Mouse (Mus musculus): ENCODE data around the gene Kcnd3. TPM values are rescaled to one million over a fixed set of nuclear protein-coding genes. Genes with fewer than 3 reads are reported as not detected.
A peak's percentile ranks its signal among the peaks of the same experiment; 100 is the strongest.
"Not testable (repeated sequence)": the region's sequence is repeated elsewhere in the genome, so short reads cannot be mapped to it uniquely, and the experiment has no call there.

Gene Kcnd3
- polyA plus RNA-seq, 1 experiment: not detected

DNA sequence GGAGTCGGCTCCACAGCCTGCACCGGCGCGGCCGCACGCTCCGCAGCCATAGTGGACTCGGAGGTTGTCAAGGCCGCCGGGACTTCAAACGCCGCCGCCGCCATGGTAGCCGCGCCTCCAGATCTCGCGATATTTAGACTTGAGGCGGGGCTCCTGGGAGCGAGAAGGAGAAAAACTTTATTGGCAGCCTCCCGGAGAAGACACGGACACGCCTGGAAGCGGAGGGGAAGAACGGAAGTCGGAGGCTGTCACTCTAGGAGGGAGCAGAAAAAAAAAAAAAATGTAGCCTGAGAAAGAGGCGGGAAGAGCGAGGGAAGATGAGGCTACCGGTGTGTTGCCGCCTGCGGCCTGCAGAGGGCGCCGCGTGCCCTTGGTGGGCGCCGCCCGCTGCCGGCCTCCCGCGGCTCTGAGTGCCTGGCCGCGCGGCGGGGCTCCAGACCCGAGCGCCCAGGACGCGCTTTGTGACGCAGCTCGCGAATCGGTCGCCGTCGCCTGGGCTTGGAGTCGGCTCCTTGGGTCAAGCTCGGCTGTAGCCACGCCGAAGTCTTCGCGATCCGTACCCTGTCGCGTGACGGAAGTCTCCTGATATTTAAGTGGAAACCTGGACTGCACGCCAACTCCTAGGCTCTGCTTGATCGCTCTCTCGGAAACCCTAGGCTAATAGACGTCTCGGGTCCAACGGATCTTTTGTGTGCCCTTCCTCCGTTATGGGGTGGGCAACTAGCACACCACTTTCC is 235.4 kb downstream of the Kcnd3 start, which contains the start of gene Ddx20:
TSS of gene Ddx20 (minus strand) at position 251 of the 737 bp plus-strand sequence.
- Histone ChIP-seq H3K9me3 (ENCODE audit: control insufficient read depth, low read length) (no peaks in the 10 kb centered on the region), H3K36me3 (ENCODE audit: control insufficient read depth) (peaks cover 30% of the 10 kb centered on the region), H3K27me3 (ENCODE audit: control insufficient read depth) (peaks cover 28% of the 10 kb centered on the region), H3K4me3 (replicated peaks) (peak within 1 kb of the TSS; percentile 95), H3K4me1 (ENCODE audit: control insufficient read depth) (peaks cover 32% of the 10 kb centered on the region)
- TF ChIP-seq GATA1 (IDR thresholded peaks at IDR 0.05; ENCODE audit: low read length) (no peak), TAL1 (IDR thresholded peaks at IDR 0.05; ENCODE audit: low read length) (no peak)

DNA sequence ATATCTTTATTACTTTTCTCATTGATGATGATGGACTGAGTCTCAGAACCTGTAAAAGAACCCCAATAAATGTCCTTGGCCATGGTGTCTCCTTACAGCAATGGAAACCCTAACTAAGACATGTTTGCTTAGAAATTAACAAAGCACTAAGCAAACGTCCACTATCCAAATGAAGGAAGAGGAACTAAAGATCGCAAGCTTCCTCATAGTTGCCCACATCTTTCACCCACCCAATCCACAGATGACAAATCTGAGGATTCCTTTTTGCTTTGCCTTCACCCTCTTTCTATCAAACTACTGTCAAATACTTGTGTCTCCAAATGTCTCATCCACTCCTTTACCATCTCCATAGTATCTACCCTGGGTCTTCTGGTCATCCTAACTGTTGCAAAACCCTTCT is 236.4 kb downstream of the Kcnd3 start:
- H3K36me3 ChIP-seq (ENCODE audit: control insufficient read depth): peaks cover 19% of the 10 kb centered on the region
- H3K9me3 ChIP-seq (ENCODE audit: control insufficient read depth, low read length): no peaks in the 10 kb centered on the region
- peaks cover 33% of the 10 kb centered on the region for H3K4me1 ChIP-seq (ENCODE audit: control insufficient read depth)
- H3K4me3 ChIP-seq (replicated peaks): peak overlapping the region; percentile 95
- H3K27me3 ChIP-seq (ENCODE audit: control insufficient read depth): peaks cover 39% of the 10 kb centered on the region
- TF ChIP-seq GATA1 (IDR thresholded peaks at IDR 0.05; ENCODE audit: low read length) (no peak), TAL1 (IDR thresholded peaks at IDR 0.05; ENCODE audit: low read length) (no peak)

DNA sequence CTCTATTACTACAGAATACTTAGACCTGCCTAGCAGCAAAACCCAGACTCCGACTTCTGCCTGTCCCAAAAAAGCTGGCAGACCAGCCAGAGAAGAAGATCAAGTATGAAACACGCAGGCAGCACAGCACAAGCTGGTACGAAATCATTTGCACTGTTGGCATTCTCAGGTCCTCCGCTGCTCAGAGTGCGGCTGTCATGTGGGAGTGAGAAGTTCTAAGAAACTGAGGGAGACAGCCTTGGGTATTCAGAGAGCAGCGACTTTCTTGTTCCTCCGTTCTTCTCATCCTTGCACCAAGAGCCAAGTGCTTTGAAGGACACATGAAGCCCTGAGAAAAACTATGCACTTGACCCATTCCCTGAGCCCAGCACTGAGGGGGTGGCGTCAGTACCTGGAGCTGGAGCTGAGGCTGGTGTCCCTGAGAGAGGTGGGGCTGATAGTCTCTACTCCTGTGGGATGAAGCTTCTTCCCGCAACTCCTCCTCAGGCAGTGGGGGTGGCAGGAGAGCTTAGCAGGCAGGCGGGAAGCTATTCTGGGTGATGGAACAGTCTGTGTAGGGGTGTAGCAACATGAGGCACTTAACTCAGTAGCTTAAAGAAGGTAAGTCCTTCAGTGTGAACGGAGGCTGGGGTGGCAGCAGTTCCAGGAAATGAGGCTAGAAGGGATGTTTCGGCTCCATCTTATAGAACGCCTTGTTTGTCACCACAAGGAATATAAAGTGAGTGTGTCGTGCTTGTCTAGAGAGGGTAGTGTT is 241.4 kb downstream of the Kcnd3 start:
- Histone ChIP-seq H3K4me3 (replicated peaks) (no peak overlapping the region), H3K36me3 (ENCODE audit: control insufficient read depth) (peaks cover 4% of the 10 kb centered on the region; the same call in 1 of the 2 replicates), H3K4me1 (ENCODE audit: control insufficient read depth) (peaks cover 44% of the 10 kb centered on the region), H3K9me3 (ENCODE audit: control insufficient read depth, low read length) (no peaks in the 10 kb centered on the region), H3K27me3 (ENCODE audit: control insufficient read depth) (peaks cover 74% of the 10 kb centered on the region)
- TF ChIP-seq TAL1 (IDR thresholded peaks at IDR 0.05; ENCODE audit: low read length) (no peak), GATA1 (IDR thresholded peaks at IDR 0.05; ENCODE audit: low read length) (no peak)

- peaks cover 59% of the 10 kb centered on the region for H3K27me3 ChIP-seq (ENCODE audit: control insufficient read depth)
Observed at GRCm38 (mm10) chr3:105695476-105696386, 243.6 kb downstream of the Kcnd3 start.

DNA sequence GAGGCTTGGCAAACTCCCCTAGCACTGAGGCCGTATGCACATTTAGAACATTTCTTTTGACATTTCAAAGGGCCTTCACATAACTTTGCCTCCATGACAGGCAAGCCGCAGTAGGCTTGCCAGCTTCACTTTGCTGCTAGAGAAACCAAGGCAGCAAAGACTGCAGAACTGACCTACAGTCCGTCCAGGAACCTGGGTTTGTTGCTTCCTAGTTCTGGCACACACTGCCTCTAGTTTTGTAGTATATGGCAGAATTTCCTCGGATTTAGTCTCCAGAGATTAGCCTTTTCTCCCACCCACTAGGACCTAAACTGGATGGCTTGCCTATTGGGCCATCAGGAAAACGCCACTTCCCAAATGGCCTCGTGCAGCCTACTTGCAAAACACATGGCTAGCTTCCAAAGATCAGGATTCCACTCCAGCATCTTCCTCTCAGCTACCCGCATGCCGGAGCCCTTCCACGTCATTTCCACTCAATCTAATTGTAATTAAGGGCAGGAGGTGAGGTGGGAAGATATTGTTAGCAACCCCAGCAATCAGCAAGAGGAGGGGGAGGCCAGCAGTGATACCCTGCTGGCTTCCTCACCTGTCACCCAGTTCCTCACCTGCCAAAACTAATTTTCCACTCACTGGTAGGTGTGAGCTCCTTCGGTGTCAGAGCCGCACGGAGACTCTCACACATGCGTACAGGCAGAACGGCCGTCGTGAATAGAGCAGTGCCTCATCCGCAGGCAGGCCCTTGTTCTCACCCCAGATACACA is 244.4 kb downstream of the Kcnd3 start:
- Histone ChIP-seq H3K4me3 (replicated peaks) (no peak overlapping the region), H3K27me3 (ENCODE audit: control insufficient read depth) (peaks cover 53% of the 10 kb centered on the region), H3K4me1 (ENCODE audit: control insufficient read depth) (peaks cover 66% of the 10 kb centered on the region), H3K36me3 (ENCODE audit: control insufficient read depth) (no peaks in the 10 kb centered on the region), H3K9me3 (ENCODE audit: control insufficient read depth, low read length) (no peaks in the 10 kb centered on the region)
- no peak for TF ChIP-seq GATA1 (IDR thresholded peaks at IDR 0.05; ENCODE audit: low read length)
- no peak for TF ChIP-seq TAL1 (IDR thresholded peaks at IDR 0.05; ENCODE audit: low read length)

More at GRCm38 (mm10) chr3:105695476-105696386, 243.6 kb downstream of the Kcnd3 start:
- Histone ChIP-seq H3K36me3 (ENCODE audit: control insufficient read depth) (no peaks in the 10 kb centered on the region), H3K9me3 (ENCODE audit: control insufficient read depth, low read length) (no peaks in the 10 kb centered on the region), H3K4me1 (ENCODE audit: control insufficient read depth) (peaks cover 57% of the 10 kb centered on the region), H3K4me3 (replicated peaks) (no peak overlapping the region)
- TF ChIP-seq GATA1 (IDR thresholded peaks at IDR 0.05; ENCODE audit: low read length) (no peak), TAL1 (IDR thresholded peaks at IDR 0.05; ENCODE audit: low read length) (no peak)

GRCm38 (mm10) chr3:105697148-105697441 is 245.0 kb downstream of the Kcnd3 start:
- H3K9me3 ChIP-seq (ENCODE audit: control insufficient read depth, low read length): no peaks in the 10 kb centered on the region
- H3K36me3 ChIP-seq (ENCODE audit: control insufficient read depth): no peaks in the 10 kb centered on the region
- no peak for TF ChIP-seq GATA1 (IDR thresholded peaks at IDR 0.05; ENCODE audit: low read length)
- no peak for TF ChIP-seq TAL1 (IDR thresholded peaks at IDR 0.05; ENCODE audit: low read length)
- peaks cover 49% of the 10 kb centered on the region for H3K27me3 ChIP-seq (ENCODE audit: control insufficient read depth)
- H3K4me3 ChIP-seq (replicated peaks): no peak overlapping the region
- H3K4me1 ChIP-seq (ENCODE audit: control insufficient read depth): peaks cover 71% of the 10 kb centered on the region

DNA sequence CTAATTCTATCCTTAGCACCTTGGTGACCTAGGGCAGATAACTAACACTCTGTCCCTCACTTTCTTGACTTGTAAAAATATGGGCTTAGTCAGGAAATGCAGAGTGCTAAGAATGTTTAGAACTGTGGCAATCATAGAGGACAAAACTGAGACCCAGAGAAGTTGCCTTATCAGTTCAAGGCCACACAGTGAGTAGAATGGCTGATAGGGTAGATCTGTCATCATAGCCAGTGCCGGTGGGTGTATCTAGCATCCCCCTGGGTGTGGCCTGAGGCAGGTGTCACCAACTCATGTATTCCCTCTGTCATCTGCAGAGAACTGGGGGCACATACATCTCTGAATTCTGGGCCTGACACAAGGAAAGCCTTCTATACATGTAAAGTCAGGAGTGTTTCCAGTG is 246.2 kb downstream of the Kcnd3 start:
- Histone ChIP-seq H3K27me3 (ENCODE audit: control insufficient read depth) (peaks cover 37% of the 10 kb centered on the region), H3K9me3 (ENCODE audit: control insufficient read depth, low read length) (no peaks in the 10 kb centered on the region), H3K36me3 (ENCODE audit: control insufficient read depth) (no peaks in the 10 kb centered on the region), H3K4me3 (replicated peaks) (peak overlapping the region; percentile 44), H3K4me1 (ENCODE audit: control insufficient read depth) (peaks cover 83% of the 10 kb centered on the region)
- TF ChIP-seq TAL1 (IDR thresholded peaks at IDR 0.05; ENCODE audit: low read length) (peak; percentile 55; the same call in 2 of the 3 replicates), GATA1 (IDR thresholded peaks at IDR 0.05; ENCODE audit: low read length) (peak; percentile 53)

DNA sequence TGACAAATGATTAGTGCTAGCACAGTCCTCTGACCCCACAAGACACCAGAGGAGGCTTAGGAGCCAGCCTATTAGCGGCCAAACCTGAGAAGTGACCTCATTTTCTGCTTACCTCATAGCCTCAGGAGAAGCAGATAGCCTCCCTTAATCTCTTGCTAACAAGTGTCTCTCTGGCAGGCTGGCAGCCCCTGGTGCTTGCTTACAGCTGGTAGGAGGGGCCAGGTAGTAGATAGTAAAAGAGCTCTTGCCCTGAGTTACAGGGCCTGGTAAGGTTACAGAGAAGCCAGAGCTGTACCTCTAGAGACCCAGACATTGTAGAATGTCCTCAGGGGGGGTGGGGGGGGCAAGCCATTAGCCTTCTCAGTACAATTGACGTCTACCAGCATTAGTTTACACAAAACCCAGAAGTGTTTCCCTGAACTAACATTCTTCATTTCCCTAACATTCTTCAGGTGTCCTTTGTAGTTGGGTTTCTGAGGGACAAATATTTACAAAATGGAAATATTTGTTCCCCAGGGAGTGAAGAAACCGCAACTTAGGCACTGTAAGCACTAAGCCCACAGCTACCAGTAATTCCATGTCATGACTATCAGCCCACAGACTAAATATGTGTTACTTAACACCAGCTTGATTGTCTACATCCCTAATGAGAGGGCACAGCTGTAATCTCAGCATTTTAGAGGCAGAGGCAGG is 247.3 kb downstream of the Kcnd3 start:
- peaks cover 91% of the 10 kb centered on the region for H3K4me1 ChIP-seq (ENCODE audit: control insufficient read depth)

DNA sequence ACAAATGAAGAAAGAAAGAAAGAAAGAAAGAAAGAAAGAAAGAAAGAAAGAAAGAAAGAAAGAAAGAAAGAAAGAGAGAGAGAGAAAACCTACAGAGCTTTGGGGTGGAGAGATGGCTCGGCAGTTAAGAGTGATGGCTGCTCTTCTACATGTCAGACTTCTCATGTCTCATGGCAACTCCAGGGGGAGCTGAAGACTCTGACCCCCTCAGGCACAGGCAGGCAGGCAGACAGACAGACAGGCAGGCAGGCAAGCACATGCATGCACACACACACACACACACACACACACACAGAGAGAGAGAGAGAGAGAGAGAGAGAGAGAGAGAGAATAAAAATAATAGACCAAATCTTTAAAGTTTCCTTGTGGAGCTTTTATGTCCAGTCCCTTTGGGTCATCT is 248.7 kb downstream of the Kcnd3 start:
- H3K4me1 ChIP-seq (ENCODE audit: control insufficient read depth): peaks cover 99% of the 10 kb centered on the region
- not testable (repeated sequence) for H3K36me3 ChIP-seq (ENCODE audit: control insufficient read depth); H3K9me3 ChIP-seq (ENCODE audit: control insufficient read depth, low read length)
- peak overlapping the region; percentile 47 for H3K4me3 ChIP-seq (replicated peaks)
- H3K27me3 ChIP-seq (ENCODE audit: control insufficient read depth): peaks cover 24% of the 10 kb centered on the region

More for the DNA sequence above, 247.3 kb downstream of the Kcnd3 start:
- Histone ChIP-seq H3K9me3 (ENCODE audit: control insufficient read depth, low read length) (no peaks in the 10 kb centered on the region), H3K4me3 (replicated peaks) (peak overlapping the region; percentile 13), H3K27me3 (ENCODE audit: control insufficient read depth) (peaks cover 26% of the 10 kb centered on the region), H3K36me3 (ENCODE audit: control insufficient read depth) (no peaks in the 10 kb centered on the region)
- TF ChIP-seq GATA1 (IDR thresholded peaks at IDR 0.05; ENCODE audit: low read length) (peak; percentile 85), TAL1 (IDR thresholded peaks at IDR 0.05; ENCODE audit: low read length) (peak; percentile 77)

Data from erythroblast, embryonic 14.5 days (primary cell).